Mouse (Mus musculus): Measurements from ENCODE around the gene Ube2g1. TPM values are rescaled to one million over a fixed set of nuclear protein-coding genes. Genes with fewer than 3 reads are reported as not detected.

The Ube2g1 gene
- polyA plus RNA-seq, 1 experiment from 2014 or later = 57.3 TPM

- Histone ChIP-seq H3K9ac (no peak overlapping the region), H3K4me1 (peaks cover 7% of the 10 kb centered on the region), H3K27ac (replicated peaks) (no peak overlapping the region), H3K36me3 (peaks cover 18% of the 10 kb centered on the region), H3K4me2 (no peak overlapping the region), H3K9me3 (0 out of 2 replicates have a peak, but pooled peaks cover 4% of the 10 kb centered on the region), H3K4me3 (no peak overlapping the region), H3K27me3 (replicated peaks) (no peaks in the 10 kb centered on the region)
- ATAC-seq (ENCODE audit: extremely low read depth, insufficient number of reproducible peaks, low FRiP score, low TSS enrichment) = no peak; the same call in 1 of the 2 replicates
- WGBS = 64% methylated on average over 6 of the region's 6 CpGs
These were observed 64.4 kb downstream of the Ube2g1 start for GRCm38 (mm10) chr11:72671294-72671988.

GRCm38 (mm10) chr11:72672438-72672837, 65.4 kb downstream of the Ube2g1 start:
- no peak overlapping the region for H3K27ac ChIP-seq (replicated peaks)
- H3K4me2 ChIP-seq = no peak overlapping the region
- ATAC-seq (ENCODE audit: extremely low read depth, insufficient number of reproducible peaks, low FRiP score, low TSS enrichment) = no peak
- H3K4me3 ChIP-seq = no peak overlapping the region
- H3K27me3 ChIP-seq (replicated peaks) = no peaks in the 10 kb centered on the region
- H3K9ac ChIP-seq = no peak overlapping the region
- peaks cover 18% of the 10 kb centered on the region for H3K36me3 ChIP-seq
- H3K4me1 ChIP-seq = peaks cover 7% of the 10 kb centered on the region
- 83% methylated on average over 1 of the region's 1 CpGs for WGBS
- H3K9me3 ChIP-seq = 0 out of 2 replicates have a peak, but pooled peaks cover 4% of the 10 kb centered on the region

- no peak for ATAC-seq (ENCODE audit: extremely low read depth, insufficient number of reproducible peaks, low FRiP score, low TSS enrichment)
- Histone ChIP-seq H3K9me3 (no peaks in the 10 kb centered on the region), H3K4me3 (no peak overlapping the region), H3K27ac (replicated peaks) (no peak overlapping the region), H3K4me1 (peaks cover 7% of the 10 kb centered on the region), H3K36me3 (peaks cover 19% of the 10 kb centered on the region), H3K4me2 (no peak overlapping the region), H3K27me3 (replicated peaks) (no peaks in the 10 kb centered on the region), H3K9ac (no peak overlapping the region)
- 67% methylated on average over 2 of the region's 2 CpGs for WGBS
These were observed 68.2 kb downstream of the Ube2g1 start for GRCm38 (mm10) chr11:72675280-72675679.

- H3K4me1 ChIP-seq = no peaks in the 10 kb centered on the region
- H3K4me3 ChIP-seq = no peak overlapping the region
- no peak overlapping the region for H3K4me2 ChIP-seq
- no peaks in the 10 kb centered on the region for H3K9me3 ChIP-seq
- no peak overlapping the region for H3K27ac ChIP-seq (replicated peaks)
- ATAC-seq (ENCODE audit: extremely low read depth, insufficient number of reproducible peaks, low FRiP score, low TSS enrichment) = no peak
- no peak overlapping the region for H3K9ac ChIP-seq
- H3K27me3 ChIP-seq (replicated peaks) = no peaks in the 10 kb centered on the region
- peaks cover 45% of the 10 kb centered on the region for H3K36me3 ChIP-seq
These were observed 73.6 kb downstream of the Ube2g1 start for GRCm38 (mm10) chr11:72680726-72681125.

- no peak for ATAC-seq (ENCODE audit: extremely low read depth, insufficient number of reproducible peaks, low FRiP score, low TSS enrichment)
- H3K4me1 ChIP-seq = no peaks in the 10 kb centered on the region
- no peak overlapping the region for H3K27ac ChIP-seq (replicated peaks)
- H3K4me2 ChIP-seq = no peak overlapping the region
- 95% methylated on average over 2 of the region's 2 CpGs for WGBS
- no peak overlapping the region for H3K4me3 ChIP-seq
- H3K9me3 ChIP-seq = no peaks in the 10 kb centered on the region
- no peaks in the 10 kb centered on the region for H3K27me3 ChIP-seq (replicated peaks)
- H3K36me3 ChIP-seq = peaks cover 53% of the 10 kb centered on the region
- no peak overlapping the region for H3K9ac ChIP-seq
These were observed 76.3 kb downstream of the Ube2g1 start for GRCm38 (mm10) chr11:72683402-72683801.

GRCm38 (mm10) chr11:72686697-72687096, 79.6 kb downstream of the Ube2g1 start:
- Histone ChIP-seq H3K4me3 (no peak overlapping the region), H3K27me3 (replicated peaks) (no peaks in the 10 kb centered on the region), H3K27ac (replicated peaks) (no peak overlapping the region), H3K4me2 (no peak overlapping the region), H3K9ac (no peak overlapping the region), H3K4me1 (peaks cover 21% of the 10 kb centered on the region), H3K9me3 (no peaks in the 10 kb centered on the region), H3K36me3 (peaks cover 31% of the 10 kb centered on the region)
- no peak for ATAC-seq (ENCODE audit: extremely low read depth, insufficient number of reproducible peaks, low FRiP score, low TSS enrichment)

- H3K9ac ChIP-seq = no peak overlapping the region
- no peaks in the 10 kb centered on the region for H3K27me3 ChIP-seq (replicated peaks)
- H3K9me3 ChIP-seq = no peaks in the 10 kb centered on the region
- H3K4me2 ChIP-seq = no peak overlapping the region
- no peak overlapping the region for H3K4me3 ChIP-seq
- WGBS = 19% methylated on average over 5 of the region's 5 CpGs
- H3K27ac ChIP-seq (replicated peaks) = no peak overlapping the region
- ATAC-seq (ENCODE audit: extremely low read depth, insufficient number of reproducible peaks, low FRiP score, low TSS enrichment) = no peak
- peaks cover 30% of the 10 kb centered on the region for H3K4me1 ChIP-seq
- peaks cover 23% of the 10 kb centered on the region for H3K36me3 ChIP-seq
These were observed 81.2 kb downstream of the Ube2g1 start for GRCm38 (mm10) chr11:72688242-72688641.

- H3K27ac ChIP-seq (replicated peaks) = peak overlapping the region; percentile 51
- no peak for ATAC-seq (ENCODE audit: extremely low read depth, insufficient number of reproducible peaks, low FRiP score, low TSS enrichment)
These were observed 82.0 kb downstream of the Ube2g1 start for GRCm38 (mm10) chr11:72689115-72689514.

GRCm38 (mm10) chr11:72689551-72690510, 82.7 kb downstream of the Ube2g1 start, which contains the start of gene Ankfy1:
TSS of gene Ankfy1 (plus strand) at chr11:72690006.
- Histone ChIP-seq H3K4me3 (peak within 1 kb of the TSS; percentile 86), H3K4me1 (peaks cover 30% of the 10 kb centered on the region), H3K9ac (peak within 1 kb of the TSS; percentile 89), H3K27ac (replicated peaks) (peak within 1 kb of the TSS; percentile 82), H3K9me3 (no peaks in the 10 kb centered on the region), H3K36me3 (peaks cover 17% of the 10 kb centered on the region), H3K4me2 (peak within 1 kb of the TSS; percentile 88), H3K27me3 (replicated peaks) (no peaks in the 10 kb centered on the region)
- WGBS = under 1% methylated on average over 56 of the region's 56 CpGs
- peak; percentile 90 for ATAC-seq (ENCODE audit: extremely low read depth, insufficient number of reproducible peaks, low FRiP score, low TSS enrichment)

More at GRCm38 (mm10) chr11:72689115-72689514, 82.0 kb downstream of the Ube2g1 start:
- no peaks in the 10 kb centered on the region for H3K27me3 ChIP-seq (replicated peaks)
- H3K9ac ChIP-seq = peak overlapping the region; percentile 89
- H3K36me3 ChIP-seq = peaks cover 21% of the 10 kb centered on the region
- H3K4me3 ChIP-seq = peak overlapping the region; percentile 86
- no peaks in the 10 kb centered on the region for H3K9me3 ChIP-seq
- peaks cover 30% of the 10 kb centered on the region for H3K4me1 ChIP-seq
- peak overlapping the region; percentile 88 for H3K4me2 ChIP-seq
- 27% methylated on average over 3 of the region's 3 CpGs for WGBS

- WGBS = 90% methylated on average over 4 of the region's 4 CpGs
- H3K9ac ChIP-seq = peak overlapping the region; percentile 41
- no peak for ATAC-seq (ENCODE audit: extremely low read depth, insufficient number of reproducible peaks, low FRiP score, low TSS enrichment)
- no peak overlapping the region for H3K4me2 ChIP-seq
- peaks cover 30% of the 10 kb centered on the region for H3K4me1 ChIP-seq
- no peak overlapping the region for H3K4me3 ChIP-seq
- H3K9me3 ChIP-seq = no peaks in the 10 kb centered on the region
- H3K27me3 ChIP-seq (replicated peaks) = no peaks in the 10 kb centered on the region
- no peak overlapping the region for H3K27ac ChIP-seq (replicated peaks)
- peaks cover 16% of the 10 kb centered on the region for H3K36me3 ChIP-seq
These were observed 85.3 kb downstream of the Ube2g1 start for GRCm38 (mm10) chr11:72692353-72692752.

- Histone ChIP-seq H3K9ac (no peak overlapping the region), H3K36me3 (peaks cover 16% of the 10 kb centered on the region), H3K27ac (replicated peaks) (no peak overlapping the region), H3K4me2 (no peak overlapping the region), H3K4me1 (peaks cover 21% of the 10 kb centered on the region), H3K4me3 (no peak overlapping the region), H3K9me3 (no peaks in the 10 kb centered on the region), H3K27me3 (replicated peaks) (no peaks in the 10 kb centered on the region)
- 55% methylated on average over 3 of the region's 3 CpGs for WGBS
- no peak for ATAC-seq (ENCODE audit: extremely low read depth, insufficient number of reproducible peaks, low FRiP score, low TSS enrichment)
These were observed 87.9 kb downstream of the Ube2g1 start for GRCm38 (mm10) chr11:72695025-72695424.

Data from heart, embryonic 13.5 days (tissue).